In genomic region chr17:12700373-12700772, GRCm38 (mm10) we compare ENCODE assay signal across 14 mouse cellular contexts. TPM values are rescaled to one million over a fixed set of nuclear protein-coding genes. Genes with fewer than 3 reads are reported as not detected.
"Had no signal": no experiment of that assay in that cellular context is flagged by ENCODE, and none has a peak within 500 bp of the region (broad histone marks: within the 10 kb centered on the region; RNA-seq: fewer than 3 reads in every experiment).

No protein-coding gene starts in this region.

- DNase-seq: kidney, adult 2 months; kidney, postnatal 25 days; lung, adult 18-20 months; midbrain, embryonic 14.5 days; right cerebral cortex, adult 18-20 months; right cerebral cortex, postnatal 25 days; thymus, postnatal 36 days had no signal

- H3K4me1 ChIP-seq: limb, embryonic 13.5 days; midbrain, embryonic 10.5 days; neural tube, embryonic 15.5 days had no signal

- H3K4me3 ChIP-seq: left cerebral cortex, adult 2 months; limb, embryonic 13.5 days; midbrain, embryonic 10.5 days; myocyte; neural tube, embryonic 15.5 days had no signal

- H3K4me2 ChIP-seq: limb, embryonic 13.5 days; neural tube, embryonic 15.5 days had no signal

- H3K9ac ChIP-seq: limb, embryonic 13.5 days; neural tube, embryonic 15.5 days had no signal

- H3K27ac ChIP-seq: left cerebral cortex, adult 2 months; limb, embryonic 13.5 days; midbrain, embryonic 10.5 days; neural tube, embryonic 15.5 days had no signal

- H3K27me3 ChIP-seq: limb, embryonic 13.5 days; neural tube, embryonic 15.5 days had no signal

- H3K9me3 ChIP-seq: limb, embryonic 13.5 days; midbrain, embryonic 10.5 days; neural tube, embryonic 15.5 days had no signal

RNA-seq across cellular contexts. Expression of gene Slc22a1, which starts 24.7 kb away (rescaled TPM):
- total RNA-seq: layer of hippocampus, postnatal 25 days had no signal
- polyA plus RNA-seq: midbrain, embryonic 10.5 days; midbrain, embryonic 14.5 days; myocyte; neural tube, embryonic 11.5 days; neural tube, embryonic 15.5 days had no signal
